Mouse (Mus musculus): ENCODE data around the gene Rbm12b1. TPM values are rescaled to one million over a fixed set of nuclear protein-coding genes. Genes with fewer than 3 reads are reported as not detected.
"Not testable (repeated sequence)": the region's sequence is repeated elsewhere in the genome, so short reads cannot be mapped to it uniquely, and the experiment has no call there.

Rbm12b1 gene
- 5.8 and 8.5 TPM in 2 replicates for polyA plus RNA-seq (2012; rRNA removed)

DNA sequence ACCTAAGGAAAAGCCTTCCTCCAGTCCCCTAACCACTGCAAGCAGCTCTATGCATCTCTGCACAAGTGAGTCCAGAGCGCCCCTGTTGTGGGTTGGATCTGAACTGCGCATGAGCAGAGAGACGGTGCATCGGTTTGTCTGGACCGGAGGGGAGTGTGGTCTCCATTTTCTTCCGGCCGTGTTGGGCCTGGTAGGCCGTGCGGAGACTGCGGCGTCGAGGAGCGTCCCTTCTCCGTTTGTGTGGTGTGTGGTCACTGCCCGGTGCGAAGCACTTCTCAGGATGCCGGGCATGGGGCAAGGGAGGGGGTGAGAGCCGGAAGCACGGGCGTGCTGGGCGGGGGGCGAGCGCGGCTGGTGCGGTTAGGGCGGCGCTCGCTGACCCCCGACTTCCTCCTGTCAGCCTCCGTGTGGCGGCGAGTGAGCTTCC lies at the start of gene Rbm12b1:
Gene Rbm12b1 (plus strand): TSS at position 124 of the 427 bp plus-strand sequence.
- not testable (repeated sequence) for H3K27me3 ChIP-seq (ENCODE audit: control insufficient read depth, insufficient read depth, low read length); H3K36me3 ChIP-seq (ENCODE audit: control insufficient read depth, insufficient read depth, low read length); H3K4me1 ChIP-seq (ENCODE audit: control insufficient read depth, insufficient read depth, insufficient read length)
- 0 out of 2 replicates have a peak within 1 kb of the TSS, but pooled peaks have one; percentile 22 for H3K27ac ChIP-seq (ENCODE audit: insufficient read depth, low read length)
- H3K4me3 ChIP-seq (ENCODE audit: extremely low read depth, insufficient read depth, insufficient read length) = peak within 1 kb of the TSS; percentile 58
- peak; percentile 59 to 65 for DNase-seq (ENCODE audit: low read depth in 1 of 2, low spot score in 2 of 2)
- WGBS = 6% methylated on average over 17 of the region's 32 CpGs

DNA sequence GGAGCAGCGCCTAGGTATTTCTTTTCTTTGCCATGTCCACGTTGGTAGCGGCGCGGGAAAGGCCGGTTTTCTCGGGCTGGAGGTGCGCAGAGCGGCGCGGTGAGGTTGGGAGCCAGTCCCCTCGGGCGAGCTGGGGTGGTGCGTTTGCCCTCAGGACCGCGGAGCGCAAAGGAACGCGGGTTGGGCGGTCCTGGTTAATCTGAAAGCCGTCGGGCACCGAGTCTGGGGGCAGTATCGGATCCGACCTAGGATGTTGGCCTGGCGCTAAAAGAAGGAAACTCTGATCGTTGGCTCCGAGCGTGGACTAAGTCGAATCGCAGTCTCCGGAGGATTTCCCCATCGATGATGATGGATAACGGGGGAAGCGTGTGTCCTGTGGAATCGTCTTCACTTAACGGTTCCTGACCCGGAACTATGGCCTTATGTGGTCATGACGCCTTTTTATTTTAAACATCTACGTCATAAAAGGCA lies 563 bp downstream of the Rbm12b1 start:
- H3K36me3 ChIP-seq (ENCODE audit: control insufficient read depth, insufficient read depth, low read length); H3K27me3 ChIP-seq (ENCODE audit: control insufficient read depth, insufficient read depth, low read length); DNase-seq (ENCODE audit: low read depth in 1 of 2, low spot score in 2 of 2); H3K4me1 ChIP-seq (ENCODE audit: control insufficient read depth, insufficient read depth, insufficient read length): not testable (repeated sequence)
- Histone ChIP-seq H3K4me3 (ENCODE audit: extremely low read depth, insufficient read depth, insufficient read length) (peak overlapping the region; percentile 58; the same call in 1 of the 2 replicates), H3K27ac (ENCODE audit: insufficient read depth, low read length) (0 out of 2 replicates have a peak overlapping the region, but pooled peaks have one; percentile 22)
- WGBS = 11% methylated on average over 23 of the region's 40 CpGs

DNA sequence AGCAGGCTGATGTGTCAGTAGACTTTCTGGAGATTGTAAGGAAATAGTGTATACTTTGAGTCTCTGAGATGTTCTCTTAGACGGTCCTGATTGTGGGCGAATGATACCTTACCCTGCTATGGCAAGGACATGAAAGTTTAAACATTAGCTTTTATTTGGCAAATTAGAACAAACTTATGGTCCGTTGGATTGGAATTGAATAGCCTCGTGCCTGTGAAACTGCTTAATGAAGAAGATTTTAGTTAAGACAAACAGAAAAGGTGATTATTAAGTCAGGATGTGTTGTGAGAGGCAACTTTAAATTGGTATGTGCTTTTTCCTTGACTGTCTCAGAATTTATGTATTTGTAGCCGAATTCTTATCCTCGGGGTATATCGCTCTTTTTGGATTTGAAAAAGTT lies 1.5 kb downstream of the Rbm12b1 start:
- H3K4me1 ChIP-seq (ENCODE audit: control insufficient read depth, insufficient read depth, insufficient read length); H3K36me3 ChIP-seq (ENCODE audit: control insufficient read depth, insufficient read depth, low read length); DNase-seq (ENCODE audit: low read depth in 1 of 2, low spot score in 2 of 2); H3K27me3 ChIP-seq (ENCODE audit: control insufficient read depth, insufficient read depth, low read length); H3K4me3 ChIP-seq (ENCODE audit: extremely low read depth, insufficient read depth, insufficient read length); H3K27ac ChIP-seq (ENCODE audit: insufficient read depth, low read length): not testable (repeated sequence)
- WGBS = 92% methylated on average over 7 of the region's 7 CpGs

DNA sequence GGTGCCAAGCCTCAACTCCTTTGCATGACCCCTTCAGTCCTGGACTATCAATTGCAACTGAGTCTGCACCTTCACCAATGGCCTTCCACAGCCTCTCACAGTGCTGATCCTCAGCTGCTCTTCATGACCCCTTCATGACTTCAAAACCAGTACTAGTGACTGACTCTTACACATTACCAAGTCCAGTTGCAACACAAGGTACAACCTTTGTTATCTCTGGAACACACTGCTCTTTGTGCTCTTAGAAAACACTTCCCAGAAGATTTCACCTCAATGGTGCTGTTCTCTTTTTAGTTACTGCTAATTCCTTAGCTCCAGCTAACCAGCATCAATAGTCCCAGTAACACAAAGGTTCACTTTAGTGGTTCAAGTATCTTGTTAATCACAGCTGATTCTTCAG lies 7.6 kb downstream of the Rbm12b1 start:
- TF ChIP-seq POLR2A (IDR thresholded peaks at IDR 0.05; ENCODE audit: low read depth, low read length) = no peak
- H3K4me1 ChIP-seq (ENCODE audit: control insufficient read depth, insufficient read depth, insufficient read length) = no peaks in the 10 kb centered on the region
- H3K27ac ChIP-seq (ENCODE audit: insufficient read depth, low read length) = no peak overlapping the region
- no peak overlapping the region for H3K4me3 ChIP-seq (ENCODE audit: extremely low read depth, insufficient read depth, insufficient read length)
- no peaks in the 10 kb centered on the region; the same call in 1 of the 2 replicates for H3K36me3 ChIP-seq (ENCODE audit: control insufficient read depth, insufficient read depth, low read length)
- H3K27me3 ChIP-seq (ENCODE audit: control insufficient read depth, insufficient read depth, low read length) = no peaks in the 10 kb centered on the region
- DNase-seq (ENCODE audit: low read depth in 1 of 2, low spot score in 2 of 2) = no peak

DNA sequence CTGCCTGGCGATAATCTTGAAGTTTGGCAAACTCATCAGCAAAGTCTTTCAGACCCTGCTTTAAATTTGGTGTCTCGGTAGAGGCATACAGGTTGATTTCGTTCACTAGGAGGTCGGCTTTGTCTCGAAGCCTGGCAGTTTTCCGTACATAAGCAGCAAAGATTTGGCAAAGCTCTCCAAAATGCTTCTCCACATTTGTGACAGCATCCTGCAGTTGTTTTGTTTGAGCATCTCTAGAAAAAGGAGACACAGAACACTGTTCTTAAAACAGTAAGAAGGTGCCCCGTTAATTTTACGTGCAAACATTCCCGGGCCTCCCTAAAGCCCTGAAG lies 30.9 kb downstream of the Rbm12b1 start:
- DNase-seq (ENCODE audit: low read depth in 1 of 2, low spot score in 2 of 2) = no peak
- Histone ChIP-seq H3K4me3 (ENCODE audit: extremely low read depth, insufficient read depth, insufficient read length) (peak overlapping the region; percentile 84), H3K36me3 (ENCODE audit: control insufficient read depth, insufficient read depth, low read length) (no peaks in the 10 kb centered on the region; the same call in 1 of the 2 replicates), H3K27ac (ENCODE audit: insufficient read depth, low read length) (no peak overlapping the region), H3K27me3 (ENCODE audit: control insufficient read depth, insufficient read depth, low read length) (peaks cover 5% of the 10 kb centered on the region), H3K4me1 (ENCODE audit: control insufficient read depth, insufficient read depth, insufficient read length) (peaks cover 4% of the 10 kb centered on the region; the same call in 1 of the 2 replicates)
- TF ChIP-seq POLR2A (IDR thresholded peaks at IDR 0.05; ENCODE audit: low read depth, low read length) (no peak), CTCF (IDR thresholded peaks at IDR 0.05; ENCODE audit: extremely low read depth, insufficient read depth, insufficient read length, insufficient replicate concordance) (no peak)
- 29% methylated on average over 9 of the region's 9 CpGs for WGBS

DNA sequence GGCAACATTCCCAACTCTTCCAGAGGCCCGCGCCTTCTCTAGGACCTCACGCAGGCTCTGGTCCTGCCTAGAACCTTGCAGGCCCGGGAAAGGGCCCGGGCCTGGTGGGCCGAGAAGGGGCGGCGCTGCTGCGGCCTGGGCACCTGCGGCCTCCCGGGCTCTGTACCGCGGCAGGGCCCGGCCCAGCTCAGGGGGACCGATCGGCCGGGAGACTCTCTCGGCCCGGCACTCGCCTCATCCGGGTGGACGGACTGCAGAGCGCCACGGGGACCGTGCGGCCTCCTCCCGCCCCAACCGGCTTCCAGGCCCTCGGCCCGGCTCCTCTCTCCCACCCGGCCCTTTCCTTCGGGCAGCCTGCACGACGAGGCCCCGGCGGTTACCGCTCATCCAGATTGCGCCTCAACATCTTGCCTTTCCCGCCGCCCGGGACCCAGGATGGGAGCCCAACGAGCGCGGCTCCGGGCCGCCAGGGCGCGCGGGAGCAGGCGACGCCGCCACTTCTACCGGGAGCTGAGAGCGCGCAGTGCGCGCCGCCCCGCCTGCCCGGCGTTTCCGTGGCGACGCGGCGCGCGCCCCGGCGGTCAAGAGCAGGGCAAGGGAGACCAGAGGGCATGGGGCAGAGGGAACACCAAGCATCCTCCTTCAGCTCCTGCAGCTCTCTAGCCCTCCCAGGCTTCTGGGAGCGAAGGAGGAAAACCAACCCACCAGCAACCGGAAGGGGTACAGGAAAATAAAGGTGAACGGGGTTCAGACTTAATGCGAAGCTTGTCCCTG lies 31.4 kb downstream of the Rbm12b1 start, which contains the start of gene Fam92a:
Gene Fam92a (minus strand): TSS at position 698 of the 774 bp plus-strand sequence.
- peak in 1 of 2 experiments; percentile 23 for DNase-seq (ENCODE audit: low read depth in 1 of 2, low spot score in 2 of 2)
- Histone ChIP-seq H3K27ac (ENCODE audit: insufficient read depth, low read length) (peak within 1 kb of the TSS; percentile 15; the same call in 1 of the 2 replicates), H3K4me3 (ENCODE audit: extremely low read depth, insufficient read depth, insufficient read length) (peak within 1 kb of the TSS; percentile 84), H3K4me1 (ENCODE audit: control insufficient read depth, insufficient read depth, insufficient read length) (peaks cover 4% of the 10 kb centered on the region; the same call in 1 of the 2 replicates), H3K36me3 (ENCODE audit: control insufficient read depth, insufficient read depth, low read length) (no peaks in the 10 kb centered on the region), H3K27me3 (ENCODE audit: control insufficient read depth, insufficient read depth, low read length) (peaks cover 5% of the 10 kb centered on the region)
- no peak for TF ChIP-seq POLR2A (IDR thresholded peaks at IDR 0.05; ENCODE audit: low read depth, low read length)
- TF ChIP-seq CTCF (IDR thresholded peaks at IDR 0.05; ENCODE audit: extremely low read depth, insufficient read depth, insufficient read length, insufficient replicate concordance) = no peak
- WGBS = 1% methylated on average over 74 of the region's 74 CpGs

DNA sequence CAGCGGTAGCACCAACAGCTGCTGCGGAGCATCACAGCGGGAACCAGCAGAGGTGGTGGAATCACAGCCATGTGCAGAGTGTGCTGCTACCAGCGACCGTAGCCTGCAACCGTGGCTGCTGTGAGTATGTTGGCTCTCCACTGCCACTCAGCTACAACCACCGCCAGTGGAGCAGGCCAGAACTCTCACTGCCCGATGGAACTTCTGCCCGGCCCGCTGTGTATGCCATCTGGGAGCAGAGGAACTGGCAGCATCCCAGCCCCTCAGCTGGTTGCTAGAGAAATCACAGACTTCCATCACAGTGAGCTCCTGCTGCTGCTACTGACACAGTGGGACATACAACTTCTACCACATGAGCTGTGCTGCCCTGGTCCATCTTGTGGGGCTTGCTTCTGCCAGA lies 38.9 kb downstream of the Rbm12b1 start:
- DNase-seq (ENCODE audit: low read depth in 1 of 2, low spot score in 2 of 2) = no peak
- TF ChIP-seq POLR2A (IDR thresholded peaks at IDR 0.05; ENCODE audit: low read depth, low read length) = no peak
- TF ChIP-seq CTCF (IDR thresholded peaks at IDR 0.05; ENCODE audit: extremely low read depth, insufficient read depth, insufficient read length, insufficient replicate concordance) = no peak
- Histone ChIP-seq H3K27ac (ENCODE audit: insufficient read depth, low read length) (no peak overlapping the region), H3K36me3 (ENCODE audit: control insufficient read depth, insufficient read depth, low read length) (no peaks in the 10 kb centered on the region), H3K4me3 (ENCODE audit: extremely low read depth, insufficient read depth, insufficient read length) (no peak overlapping the region), H3K27me3 (ENCODE audit: control insufficient read depth, insufficient read depth, low read length) (no peaks in the 10 kb centered on the region), H3K4me1 (ENCODE audit: control insufficient read depth, insufficient read depth, insufficient read length) (no peaks in the 10 kb centered on the region)
- WGBS = 95% methylated on average over 10 of the region's 10 CpGs

Other genes with a start within 250 kb of the Rbm12b1 start
- not detected in 2 replicates for gene Gm10604, start 159.0 kb upstream of the Rbm12b1 start, polyA plus RNA-seq (2012; rRNA removed)
- 1.4 and 1.6 TPM in 2 replicates for gene Rbm12b2, start 50.8 kb upstream of the Rbm12b1 start, polyA plus RNA-seq (2012; rRNA removed)
- gene Fam92a, start 31.8 kb downstream of the Rbm12b1 start, polyA plus RNA-seq (2012; rRNA removed) = 1.6 and 1.8 TPM in 2 replicates